In the genomic region with DNA sequence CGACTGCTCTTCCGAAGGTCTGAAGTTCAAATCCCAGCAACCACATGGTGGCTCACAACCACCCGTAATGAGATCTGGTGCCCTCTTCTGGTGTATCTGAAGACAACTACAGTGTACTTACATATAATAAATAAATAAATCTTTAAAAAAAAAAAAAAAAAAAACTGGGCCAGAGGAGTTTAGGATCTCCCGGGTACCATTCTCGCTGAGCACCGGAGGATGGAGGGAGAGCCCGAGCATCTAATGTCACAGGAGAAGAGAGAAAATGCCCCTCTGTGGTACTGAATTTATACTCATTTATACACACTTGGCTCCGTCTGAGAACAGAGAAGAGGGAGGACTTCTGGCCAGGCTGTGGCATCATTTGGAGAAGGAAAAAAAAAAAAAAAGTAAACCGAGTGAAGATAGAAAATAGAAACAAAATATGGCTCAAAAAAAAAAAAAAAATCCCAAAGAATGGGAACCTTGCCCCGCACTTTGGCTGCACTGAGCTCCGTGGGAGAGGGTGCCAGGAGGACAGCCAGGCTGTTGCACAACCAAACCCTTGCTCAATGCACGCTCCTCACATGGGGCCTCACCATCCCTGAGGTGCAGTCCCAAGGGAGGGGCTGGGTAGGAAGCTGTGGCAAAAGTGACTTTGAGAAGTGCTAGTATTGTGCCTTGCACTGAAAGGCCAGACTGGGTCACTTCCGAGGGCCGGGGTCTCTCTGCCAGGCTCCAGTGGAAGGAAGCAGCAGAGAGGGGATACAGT, we compare ENCODE assay signal across 10 mouse cellular contexts. TPM values are rescaled to one million over a fixed set of nuclear protein-coding genes. Genes with fewer than 3 reads are reported as not detected.
A peak's percentile ranks its signal among the peaks of the same experiment; 100 is the strongest.
DNase-seq lines count a peak whose midpoint lies in the region; ATAC-seq lines count a peak whose summit lies in the region.
"Had no signal": no experiment of that assay in that cellular context is flagged by ENCODE, and none has a peak within 500 bp of the region (broad histone marks: within the 10 kb centered on the region; RNA-seq: fewer than 3 reads in every experiment).

No protein-coding gene starts in this region.

- no peak overlapping the region for H3K4me2 ChIP-seq in limb, embryonic 15.5 days
- H3K4me2 ChIP-seq: embryonic facial prominence, embryonic 13.5 days had no signal

- H3K9ac ChIP-seq in limb, embryonic 15.5 days = no peak overlapping the region
- H3K9ac ChIP-seq: embryonic facial prominence, embryonic 13.5 days had no signal

- H3K36me3 ChIP-seq in limb, embryonic 15.5 days = no peaks in the 10 kb centered on the region
- H3K36me3 ChIP-seq in limb, embryonic 10.5 days = no peaks in the 10 kb centered on the region
- H3K36me3 ChIP-seq: embryonic facial prominence, embryonic 13.5 days had no signal

- ATAC-seq in cerebellum, adult (ENCODE audit: insufficient number of reproducible peaks, low FRiP score, low TSS enrichment) = peak; percentile 51; the same call in 1 of the 2 replicates
- ATAC-seq in limb, embryonic 15.5 days (ENCODE audit: insufficient number of reproducible peaks, low FRiP score, low TSS enrichment, low read depth) = no peak
- peak; percentile 100 for ATAC-seq in granulocyte monocyte progenitor cell, adult 5-6 weeks (replicated peaks; ENCODE audit: poor library complexity, severe bottlenecking)
- peak; percentile 99 for ATAC-seq in megakaryocyte, adult 5-6 weeks (ENCODE audit: poor library complexity, severe bottlenecking)

- DNase-seq in cerebellum, postnatal 4 days (ENCODE audit: low spot score in 2 of 2) = no peak
- DNase-seq in limb, embryonic 10.5 days (ENCODE audit: low spot score) = no peak
- no peak for DNase-seq in left cerebral cortex, adult 18-20 months (ENCODE audit: low spot score in 2 of 2)
- no peak for DNase-seq in thymus, postnatal 0 days (ENCODE audit: low spot score)

- no peaks in the 10 kb centered on the region for H3K27me3 ChIP-seq in limb, embryonic 15.5 days
- H3K27me3 ChIP-seq in limb, embryonic 10.5 days (ENCODE audit: low read depth, poor library complexity, severe bottlenecking) = peaks cover 20% of the 10 kb centered on the region

- no peak overlapping the region for H3K4me3 ChIP-seq in limb, embryonic 15.5 days
- H3K4me3 ChIP-seq in limb, embryonic 10.5 days = no peak overlapping the region
- H3K4me3 ChIP-seq: embryonic facial prominence, embryonic 13.5 days; megakaryocyte, embryonic 14.5 days had no signal

- H3K4me1 ChIP-seq in limb, embryonic 15.5 days = peaks cover 24% of the 10 kb centered on the region
- H3K4me1 ChIP-seq in limb, embryonic 10.5 days = peaks cover 35% of the 10 kb centered on the region

- no peaks in the 10 kb centered on the region for H3K9me3 ChIP-seq in limb, embryonic 15.5 days
- H3K9me3 ChIP-seq in limb, embryonic 10.5 days (replicated peaks) = no peaks in the 10 kb centered on the region
- H3K9me3 ChIP-seq: embryonic facial prominence, embryonic 13.5 days; megakaryocyte, embryonic 14.5 days had no signal

- WGBS in limb, embryonic 15.5 days = 66% methylated on average over 14 of the region's 14 CpGs
- 81% methylated on average over 11 of the region's 14 CpGs for WGBS in limb, embryonic 10.5 days

- peak overlapping the region; percentile 51; the same call in 1 of the 2 replicates for H3K27ac ChIP-seq in limb, embryonic 15.5 days
- no peak overlapping the region for H3K27ac ChIP-seq in limb, embryonic 10.5 days
- H3K27ac ChIP-seq: embryonic facial prominence, embryonic 13.5 days had no signal

RNA-seq across cellular contexts. Expression of a gene that starts 15.2 kb away (rescaled TPM):
- polyA plus RNA-seq in limb, embryonic 15.5 days (2015; fragmentation: Nextera tagmentation; extraction: Ambion mirVana) = 55.1 and 58.3 TPM in 2 replicates
- 60.3 and 64.1 TPM in 2 replicates for polyA plus RNA-seq in limb, embryonic 10.5 days (2016; fragmentation: Nextera tagmentation; extraction: Ambion mirVana)
- total RNA-seq in granulocyte monocyte progenitor cell, adult 5-6 weeks (2014; fragmentation: Nextera tagmentation) = 21.6 and 25.7 TPM in 2 replicates
- total RNA-seq in granulocyte monocyte progenitor cell, adult 5-6 weeks (2017) = 30.3 and 30.6 TPM in 2 replicates
- total RNA-seq in megakaryocyte, adult 5-6 weeks (2015) = 58.9 and 65.5 TPM in 2 replicates
- total RNA-seq in megakaryocyte, adult 5-6 weeks (2017) = 55.1 and 58.9 TPM in 2 replicates
- 1 to 10 TPM; 7.8 to 8.8 TPM for total RNA-seq in left cerebral cortex, adult 18-20 months (2021)
- polyA plus RNA-seq in thymus, postnatal 0 days (2015; fragmentation: Nextera tagmentation; extraction: Ambion mirVana) = 10.3 and 13.6 TPM in 2 replicates
